Comparison of ENCODE assay signal across 12 mouse cellular contexts in genomic region chr2:24608765-24609138, GRCm38 (mm10).
DNase-seq lines count a peak whose midpoint lies in the region; ATAC-seq and TF ChIP-seq lines count a peak whose summit lies in the region.
"Had no signal": no experiment of that assay in that cellular context is flagged by ENCODE, and none has a peak within 500 bp of the region (broad histone marks: within the 10 kb centered on the region; RNA-seq: fewer than 3 reads in every experiment).

No protein-coding gene starts in this region.

- in situ Hi-C loops in CH12.LX (cut with MboI; ENCODE audit: low pct_ligation_motif_present, low pct_unique_long_range_greater_than_20kb, low sequenced_read_pairs) = no loop called here

- H3K9me3 ChIP-seq in kidney, postnatal 0 days (replicated peaks; ENCODE audit: low read length) = no peaks in the 10 kb centered on the region
- no peaks in the 10 kb centered on the region for H3K9me3 ChIP-seq in CH12.LX (replicated peaks; ENCODE audit: low read length)
- H3K9me3 ChIP-seq in embryonic facial prominence, embryonic 13.5 days = no peaks in the 10 kb centered on the region

- TF ChIP-seq RAD21 in CH12.LX (IDR thresholded peaks at IDR 0.05; ENCODE audit: low read depth, low read length) = no peak

- TF ChIP-seq POLR2A in CH12.LX (IDR thresholded peaks at IDR 0.05; ENCODE audit: low read depth, low read length) = no peak

- ATAC-seq in kidney, postnatal 0 days (replicated peaks; ENCODE audit: low FRiP score, low read depth) = no peak
- ATAC-seq in embryonic facial prominence, embryonic 13.5 days (ENCODE audit: insufficient number of reproducible peaks, insufficient read depth, low FRiP score, low TSS enrichment, low read depth) = peak; percentile 53; the same call in 1 of the 2 replicates
- no peak for ATAC-seq in cerebellum, adult (ENCODE audit: insufficient number of reproducible peaks, low FRiP score, low TSS enrichment)

- H3K4me3 ChIP-seq in kidney, postnatal 0 days (replicated peaks; ENCODE audit: low read depth, low read length) = no peak overlapping the region
- no peak overlapping the region for H3K4me3 ChIP-seq in CH12.LX (replicated peaks in 1 of 3; ENCODE audit: low read depth in 2 of 3, low read length in 2 of 3, poor library complexity in 1 of 3)
- no peak overlapping the region for H3K4me3 ChIP-seq in embryonic facial prominence, embryonic 13.5 days

- H3K79me2 ChIP-seq in CH12.LX (replicated peaks; ENCODE audit: control insufficient read depth, extremely low read depth, insufficient read depth, poor library complexity, severe bottlenecking) = no peaks in the 10 kb centered on the region

- H3K36me3 ChIP-seq in kidney, postnatal 0 days (ENCODE audit: insufficient read depth, low read length) = no peaks in the 10 kb centered on the region
- no peaks in the 10 kb centered on the region for H3K36me3 ChIP-seq in CH12.LX (replicated peaks in 1 of 2; ENCODE audit: control insufficient read depth in 1 of 2, insufficient read depth in 1 of 2, low read length in 1 of 2)
- no peaks in the 10 kb centered on the region for H3K36me3 ChIP-seq in embryonic facial prominence, embryonic 13.5 days

- H3K9ac ChIP-seq in kidney, postnatal 0 days (ENCODE audit: low read depth, low read length) = no peak overlapping the region
- H3K9ac ChIP-seq in CH12.LX (ENCODE audit: insufficient read depth, low read depth) = no peak overlapping the region
- no peak overlapping the region for H3K9ac ChIP-seq in embryonic facial prominence, embryonic 13.5 days

- TF ChIP-seq CTCF in kidney, postnatal 0 days (IDR thresholded peaks at IDR 0.05; ENCODE audit: low read depth) = no peak
- no peak for TF ChIP-seq CTCF in CH12.LX (conservative IDR thresholded peaks at IDR 0.05 in 1 of 2, IDR thresholded peaks at IDR 0.05 in 1 of 2; ENCODE audit: low read depth in 2 of 2, low read length in 2 of 2)

- peak overlapping the region; percentile 23; the same call in 1 of the 2 replicates for H3K4me2 ChIP-seq in kidney, postnatal 0 days (ENCODE audit: low read length)
- H3K4me2 ChIP-seq in CH12.LX (ENCODE audit: insufficient read depth, low read depth, poor library complexity, severe bottlenecking) = 0 out of 2 replicates have a peak overlapping the region, but pooled peaks have one; percentile 7
- H3K4me2 ChIP-seq in embryonic facial prominence, embryonic 13.5 days = peak overlapping the region; percentile 31
- H3K4me2 ChIP-seq: liver, embryonic 11.5 days had no signal

- dilution Hi-C loops in CH12.LX (cut with MboI; ENCODE audit: extremely low pct_ligation_motif_present, extremely low pct_unique_long_range_greater_than_20kb, low sequenced_read_pairs) = no loop called here

- 35% methylated on average over 7 of the region's 7 CpGs for WGBS in kidney, postnatal 0 days
- 36% methylated on average over 7 of the region's 7 CpGs for WGBS in embryonic facial prominence, embryonic 13.5 days

- no peaks in the 10 kb centered on the region for H3K27me3 ChIP-seq in kidney, postnatal 0 days (ENCODE audit: insufficient read depth, low read length)
- no peaks in the 10 kb centered on the region for H3K27me3 ChIP-seq in CH12.LX (replicated peaks)
- peaks cover 15% of the 10 kb centered on the region for H3K27me3 ChIP-seq in embryonic facial prominence, embryonic 13.5 days

- no peak for DNase-seq in kidney, postnatal 0 days (ENCODE audit: low spot score)
- no peak for DNase-seq in kidney, postnatal 25 days
- peak; percentile 45 for DNase-seq in 416B (ENCODE audit: low read depth)
- DNase-seq in CH12.LX (ENCODE audit: extremely low read depth) = peak; percentile 22
- DNase-seq in neural tube, embryonic 10.5 days (ENCODE audit: extremely low spot score, low spot score) = no peak
- no peak for DNase-seq in cerebellum, adult 18-20 months
- DNase-seq: adrenal gland, postnatal 14 days; cerebellum, adult 8-10 months; gastrocnemius, postnatal 25 days had no signal

- no peak overlapping the region for H3K27ac ChIP-seq in kidney, postnatal 0 days
- no peak overlapping the region for H3K27ac ChIP-seq in CH12.LX (ENCODE audit: insufficient read depth, low read depth)
- peak overlapping the region; percentile 39; the same call in 1 of the 2 replicates for H3K27ac ChIP-seq in embryonic facial prominence, embryonic 13.5 days

- H3K4me1 ChIP-seq in kidney, postnatal 0 days (replicated peaks; ENCODE audit: insufficient read depth, low read length) = no peaks in the 10 kb centered on the region
- peaks cover 7 to 36% of the 10 kb centered on the region in 2 experiments for H3K4me1 ChIP-seq in CH12.LX (ENCODE audit: control insufficient read depth in 1 of 2, insufficient read depth in 2 of 2)
- H3K4me1 ChIP-seq in embryonic facial prominence, embryonic 13.5 days = no peaks in the 10 kb centered on the region

- TF ChIP-seq EP300 in CH12.LX (IDR thresholded peaks at IDR 0.05; ENCODE audit: low read length) = no peak

TF ChIP-seq in CH12.LX, 34 proteins besides CTCF, POLR2A, EP300 and RAD21:
- TF ChIP-seq USF2 (conservative IDR thresholded peaks at IDR 0.05; ENCODE audit: low read depth, low read length) = peak; percentile 37; the same call in 1 of the 2 replicates
- TF ChIP-seq BHLHE40 (IDR thresholded peaks at IDR 0.05; ENCODE audit: low read depth, low read length) = peak; percentile 68
- TF ChIP-seq JUND (conservative IDR thresholded peaks at IDR 0.05; ENCODE audit: low read depth, low read length) = no peak

Comparison
In these comparisons a context has a peak if more than half of its experiments do, and no peak if none do; other contexts are left out.
1. DNase-seq: peak in 416B (single experiment) and CH12.LX (single experiment); none in kidney, postnatal 0 days (single experiment), kidney, postnatal 25 days (0 of 2), neural tube, embryonic 10.5 days (single experiment) and cerebellum, adult 18-20 months (0 of 2).
2. Peak in every context shown above with its lines, with median percentiles within 50 percentile points of each other: H3K4me2 ChIP-seq.